Mouse (Mus musculus) heart, embryonic 11.5 days (tissue): ENCODE measurements around the gene Atxn10. TPM values are rescaled to one million over a fixed set of nuclear protein-coding genes. Genes with fewer than 3 reads are reported as not detected.

ENCODE experiments used
- ATAC-seq: fragments of 200-750 bp; cut with Nextera tagmentation; replicated peaks from 2 replicates; pipeline ENCODE4 v1.8.0; 2017; ENCODE audit warnings: moderate library complexity; ENCODE audit not compliant: insufficient number of reproducible peaks, low FRiP score, low TSS enrichment
- H3K27ac ChIP-seq: fragments of 300-500 bp; sonication (generic); 2 replicates; pipeline ENCODE4 v1.5.1; 2014; ENCODE audit warnings: mild to moderate bottlenecking, low read depth, low read length
- H3K27me3 ChIP-seq: fragments of 300-500 bp; sonication (generic); 2 replicates; pipeline ENCODE4 v1.6.1; 2014; ENCODE audit warnings: mild to moderate bottlenecking, low read length, mixed read lengths; ENCODE audit not compliant: control insufficient read depth, insufficient read depth
- H3K36me3 ChIP-seq: fragments of 300-500 bp; sonication (generic); 2 replicates; pipeline ENCODE4 v1.6.1; 2014; ENCODE audit warnings: mild to moderate bottlenecking, low read length, moderate library complexity, mixed read lengths; ENCODE audit not compliant: control insufficient read depth, insufficient read depth
- H3K4me1 ChIP-seq: fragments of 300-500 bp; sonication (generic); 2 replicates; pipeline ENCODE4 v1.6.1; 2014; ENCODE audit warnings: low read length; ENCODE audit not compliant: control insufficient read depth, insufficient read depth
- H3K4me2 ChIP-seq: fragments of 300-500 bp; sonication (generic); 2 replicates; pipeline ENCODE4 v1.6.1; 2014; ENCODE audit warnings: mild to moderate bottlenecking, moderate library complexity
- H3K4me3 ChIP-seq: fragments of 300-500 bp; sonication (generic); 2 replicates; pipeline ENCODE4 v1.5.1; 2014; ENCODE audit warnings: low read depth, low read length
- H3K9ac ChIP-seq: fragments of 300-500 bp; sonication (generic); 2 replicates; pipeline ENCODE4 v1.6.1; 2014; ENCODE audit warnings: mild to moderate bottlenecking, low read depth, low read length, moderate library complexity
- H3K9me3 ChIP-seq: fragments of 300-500 bp; sonication (generic); replicated peaks from 2 replicates; pipeline ENCODE4 v1.6.1; 2016; ENCODE audit warnings: low read length; ENCODE audit not compliant: control insufficient read depth
- WGBS: fragments of 180-500 bp; shearing (Covaris S2); extraction: QIAGEN DNeasy Blood & Tissue Kit; methylation state at CpG from one replicate; pipeline ENCODE4 v1.1.7; 2014; ENCODE audit not compliant: insufficient replicate concordance; 5-methylcytosine and 5-hydroxymethylcytosine counted together
- polyA plus RNA-seq: library from polyadenylated mRNA; unstranded; fragments of >200 nt; fragmentation: Nextera tagmentation; extraction: Ambion mirVana; gene quantifications from 2 replicates; pipeline ENCODE4 v1.2.1, GENCODE M21; 2014

The Atxn10 gene
- polyA plus RNA-seq, 1 experiment from 2014 or later: 257 TPM

DNA sequence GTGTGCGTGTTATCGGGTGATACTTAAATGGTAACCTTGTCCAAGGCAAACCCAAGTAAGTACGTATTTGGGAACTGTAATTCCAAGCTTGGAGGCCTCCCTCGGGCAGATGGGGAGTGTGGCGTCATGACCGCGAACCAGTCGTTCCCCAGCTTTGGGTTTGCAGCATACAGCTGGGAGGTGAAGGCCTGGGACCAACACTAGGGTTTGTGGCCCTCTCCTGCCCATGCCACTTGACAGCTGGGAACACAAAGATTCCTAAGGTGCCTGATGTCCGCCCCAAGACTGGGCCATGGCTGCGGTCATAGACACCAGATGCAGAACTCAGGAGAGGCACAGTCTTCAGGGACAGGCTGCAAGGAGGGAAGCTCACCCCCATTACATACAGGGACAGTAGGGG lies 164.2 kb downstream of the Atxn10 start:
- WGBS: 76% methylated on average over 10 of the region's 10 CpGs
- H3K27me3 ChIP-seq: peaks cover 23% of the 10 kb centered on the region
- H3K27ac ChIP-seq: no peak overlapping the region
- ATAC-seq: no peak
- H3K4me3 ChIP-seq: no peak overlapping the region
- H3K36me3 ChIP-seq: no peaks in the 10 kb centered on the region
- no peak overlapping the region for H3K4me2 ChIP-seq
- H3K9ac ChIP-seq: no peak overlapping the region
- H3K9me3 ChIP-seq: no peaks in the 10 kb centered on the region
- H3K4me1 ChIP-seq: no peaks in the 10 kb centered on the region

DNA sequence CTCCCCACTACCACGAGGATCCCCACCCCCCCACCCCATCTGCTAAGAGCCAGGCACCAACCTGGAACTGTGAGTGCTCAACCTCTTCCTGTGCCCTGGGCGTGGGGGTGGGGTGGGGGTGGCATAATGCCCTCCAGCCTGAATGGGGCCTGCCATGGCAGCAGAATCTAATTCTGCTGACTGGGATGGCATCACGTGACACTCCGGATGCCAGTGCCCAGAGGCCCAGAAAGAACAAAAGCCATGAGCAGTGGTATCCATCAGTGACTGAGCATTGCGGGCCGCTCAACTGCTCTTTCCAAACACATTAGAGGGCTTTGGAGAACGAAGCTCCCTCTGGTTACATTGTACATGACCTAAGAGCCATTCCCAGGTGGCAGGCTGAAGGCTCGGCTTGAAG lies 167.1 kb downstream of the Atxn10 start, which contains the start of gene 7530416G11Rik:
Gene 7530416G11Rik, minus strand, starts transcription at position 101 of the 400 bp plus-strand sequence.
- no peaks in the 10 kb centered on the region for H3K9me3 ChIP-seq
- H3K9ac ChIP-seq: no peak within 1 kb of the TSS
- H3K27ac ChIP-seq: no peak within 1 kb of the TSS
- no peaks in the 10 kb centered on the region for H3K36me3 ChIP-seq
- no peaks in the 10 kb centered on the region for H3K4me1 ChIP-seq
- 76% methylated on average over 8 of the region's 8 CpGs for WGBS
- H3K27me3 ChIP-seq: peaks cover 9% of the 10 kb centered on the region
- H3K4me2 ChIP-seq: no peak within 1 kb of the TSS
- ATAC-seq: no peak
- no peak within 1 kb of the TSS for H3K4me3 ChIP-seq

DNA sequence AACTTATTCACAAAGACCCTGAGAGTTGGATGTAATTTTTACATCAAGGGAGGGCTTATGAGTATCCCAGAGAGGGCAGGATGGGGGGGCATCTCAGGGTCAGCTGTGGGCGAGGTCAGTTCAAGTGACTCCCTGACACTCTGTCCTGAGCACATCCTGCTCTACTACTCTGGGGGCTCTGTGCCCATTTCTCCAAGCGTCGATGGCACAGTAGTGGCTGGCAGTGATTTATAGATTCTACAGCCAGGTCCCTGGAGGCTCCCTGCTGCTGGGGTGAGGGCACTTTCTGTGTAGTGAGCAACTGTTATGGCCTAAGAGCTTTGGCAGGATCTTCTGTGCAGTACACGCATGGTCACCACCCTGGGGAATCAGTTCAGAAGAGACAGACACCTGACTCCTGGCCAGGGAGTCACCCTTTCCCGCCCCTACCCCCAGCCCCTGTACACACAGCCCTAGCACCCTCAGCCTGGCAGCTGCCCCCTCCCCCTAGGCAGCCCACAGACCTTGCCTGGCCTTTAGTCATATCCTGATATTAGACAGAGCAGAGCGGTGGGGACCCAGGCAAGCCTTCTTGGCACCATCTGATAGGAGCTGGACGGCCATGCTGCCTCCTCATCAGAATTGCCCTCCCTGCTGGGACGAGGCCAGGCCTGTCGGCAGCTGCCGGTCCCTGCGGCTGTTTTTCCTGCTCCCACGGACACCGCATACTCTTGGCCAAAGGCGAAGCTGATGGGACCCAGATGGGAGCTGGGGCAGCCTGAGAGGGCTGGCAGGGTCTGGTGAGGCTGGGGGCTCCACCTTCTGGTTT lies 169.3 kb downstream of the Atxn10 start:
- H3K27me3 ChIP-seq: no peaks in the 10 kb centered on the region
- H3K27ac ChIP-seq: no peak overlapping the region
- H3K4me1 ChIP-seq: no peaks in the 10 kb centered on the region
- no peak overlapping the region for H3K4me3 ChIP-seq
- H3K4me2 ChIP-seq: no peak overlapping the region
- 53% methylated on average over 14 of the region's 14 CpGs for WGBS
- H3K9me3 ChIP-seq: no peaks in the 10 kb centered on the region
- no peaks in the 10 kb centered on the region for H3K36me3 ChIP-seq
- ATAC-seq: 0 out of 2 replicates have a peak, but pooled peaks have one; percentile 37
- H3K9ac ChIP-seq: no peak overlapping the region

DNA sequence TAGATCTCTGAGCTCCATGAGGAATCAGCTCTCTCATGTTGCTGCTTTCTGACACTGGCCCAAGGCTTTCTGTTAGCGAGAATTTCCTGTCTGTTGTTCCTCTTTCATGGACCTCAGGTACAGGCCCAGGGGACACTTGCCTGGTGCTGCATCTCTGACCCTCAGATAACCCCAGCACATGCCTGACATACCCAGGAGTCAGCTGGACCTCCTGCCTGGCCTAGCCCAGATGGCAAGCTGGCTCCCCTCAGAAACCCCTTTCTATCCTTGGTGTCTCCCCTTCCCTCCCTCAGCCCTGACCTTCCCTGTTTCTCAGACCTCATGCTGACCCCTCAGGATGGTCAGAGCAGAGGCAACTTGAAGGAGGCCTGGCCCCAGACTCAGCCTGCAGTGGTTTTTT lies 170.6 kb downstream of the Atxn10 start:
- Histone ChIP-seq H3K36me3 (no peaks in the 10 kb centered on the region), H3K9me3 (no peaks in the 10 kb centered on the region), H3K4me3 (no peak overlapping the region), H3K4me1 (no peaks in the 10 kb centered on the region), H3K4me2 (no peak overlapping the region), H3K9ac (no peak overlapping the region), H3K27me3 (no peaks in the 10 kb centered on the region), H3K27ac (no peak overlapping the region)
- 33% methylated on average over 1 of the region's 1 CpGs for WGBS
- no peak for ATAC-seq

DNA sequence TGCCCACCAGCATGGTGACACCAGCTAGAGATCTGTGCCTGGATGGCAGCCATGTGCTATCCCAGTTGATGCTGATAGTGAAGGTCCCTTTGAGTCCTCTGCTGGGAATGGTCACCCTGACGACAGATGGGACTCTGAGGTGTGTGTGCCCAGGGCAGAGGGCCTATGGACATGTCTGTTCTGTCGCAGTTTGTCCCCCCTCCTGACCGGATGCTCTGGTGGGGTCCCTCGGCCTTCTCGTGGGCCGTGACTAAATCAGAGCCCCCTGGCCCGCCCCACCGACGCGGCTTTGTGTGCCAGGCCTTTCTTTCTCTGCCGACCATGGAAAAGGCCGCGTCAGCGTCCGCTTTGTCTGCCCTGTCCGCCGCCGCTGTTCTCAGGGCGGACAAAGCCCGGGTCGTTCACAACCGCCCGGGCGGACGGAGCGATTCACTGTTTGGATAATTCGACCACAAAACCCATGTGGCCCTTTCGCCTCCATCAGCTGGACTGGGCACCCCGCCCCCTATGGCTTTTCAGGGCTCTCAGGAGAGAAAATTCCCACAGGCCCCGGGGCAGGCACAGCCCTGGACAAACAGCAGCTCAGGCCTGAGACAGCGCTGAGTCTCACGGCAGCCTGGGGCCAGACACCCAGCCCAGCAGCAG lies 171.4 kb downstream of the Atxn10 start:
- Histone ChIP-seq H3K27ac (no peak overlapping the region), H3K4me2 (no peak overlapping the region), H3K9me3 (no peaks in the 10 kb centered on the region), H3K27me3 (no peaks in the 10 kb centered on the region), H3K4me1 (no peaks in the 10 kb centered on the region), H3K36me3 (no peaks in the 10 kb centered on the region), H3K9ac (no peak overlapping the region), H3K4me3 (no peak overlapping the region)
- 69% methylated on average over 32 of the region's 32 CpGs for WGBS
- ATAC-seq: no peak

Other genes starting within 250 kb of the Atxn10 start
- gene Smc1b, start 204.3 kb upstream of the Atxn10 start, polyA plus RNA-seq: 0.11 TPM in 2 replicates
- gene Ribc2, start 204.2 kb upstream of the Atxn10 start, polyA plus RNA-seq: 0.14 and 0.21 TPM in 2 replicates
- 145 and 163 TPM in 2 replicates for gene Fbln1, start 130.3 kb upstream of the Atxn10 start, polyA plus RNA-seq
- gene 7530416G11Rik, start 167.0 kb downstream of the Atxn10 start, polyA plus RNA-seq: not detected in 2 replicates
- gene Wnt7b, start 246.2 kb downstream of the Atxn10 start, polyA plus RNA-seq: 0.52 and 1.5 TPM in 2 replicates